Mouse (Mus musculus) kidney, adult 8-10 months (tissue): Measurements from ENCODE around the gene Mon2.
A peak's percentile ranks its signal among the peaks of the same experiment; 100 is the strongest.

Experiments
- DNase-seq, 2 experiments: peaks; one replicate each; pipeline ENCODE4 v3.0.0; 2022

The Mon2 gene

DNA sequence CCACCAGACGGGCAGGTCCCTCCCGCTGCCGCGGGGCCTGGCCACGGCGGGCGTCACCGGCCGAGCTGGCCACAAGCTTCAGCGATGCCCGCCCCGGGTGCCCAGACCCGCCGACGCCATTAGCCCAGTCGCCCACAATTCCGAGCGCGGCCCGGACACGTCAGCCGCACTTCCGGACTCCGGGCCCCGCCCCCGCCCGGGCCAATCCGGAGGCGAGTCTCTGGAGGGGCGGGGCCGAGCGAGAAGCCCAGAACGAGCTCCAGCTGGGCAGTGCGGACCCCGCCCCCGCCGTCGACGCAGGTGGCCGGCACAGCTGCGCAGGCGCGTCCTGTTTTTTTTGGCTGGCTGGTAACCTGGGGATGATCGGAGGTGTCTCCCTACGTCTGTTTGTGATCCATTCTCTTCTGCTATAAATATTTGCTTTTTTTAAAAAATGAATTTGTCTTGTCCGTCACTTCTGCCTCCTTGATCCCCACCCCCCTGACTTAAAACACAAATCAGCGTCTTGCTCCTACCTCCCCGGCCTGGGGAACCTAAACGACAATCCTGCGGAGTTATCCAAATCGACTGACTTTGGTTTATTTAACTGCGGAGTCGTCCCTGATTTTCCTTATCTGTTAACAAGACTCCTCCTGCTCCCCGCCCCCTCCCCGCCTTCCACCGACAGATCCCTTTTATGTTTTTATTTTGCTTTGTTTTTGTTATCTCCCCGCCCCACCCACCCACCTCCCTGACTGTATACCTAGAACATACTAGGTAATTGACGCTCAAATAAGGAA, at the start of gene Mon2:
TSS of gene Mon2 (minus strand) at position 261 of the 779 bp plus-strand sequence.
- DNase-seq, result peak; percentile 96 to 97

DNA sequence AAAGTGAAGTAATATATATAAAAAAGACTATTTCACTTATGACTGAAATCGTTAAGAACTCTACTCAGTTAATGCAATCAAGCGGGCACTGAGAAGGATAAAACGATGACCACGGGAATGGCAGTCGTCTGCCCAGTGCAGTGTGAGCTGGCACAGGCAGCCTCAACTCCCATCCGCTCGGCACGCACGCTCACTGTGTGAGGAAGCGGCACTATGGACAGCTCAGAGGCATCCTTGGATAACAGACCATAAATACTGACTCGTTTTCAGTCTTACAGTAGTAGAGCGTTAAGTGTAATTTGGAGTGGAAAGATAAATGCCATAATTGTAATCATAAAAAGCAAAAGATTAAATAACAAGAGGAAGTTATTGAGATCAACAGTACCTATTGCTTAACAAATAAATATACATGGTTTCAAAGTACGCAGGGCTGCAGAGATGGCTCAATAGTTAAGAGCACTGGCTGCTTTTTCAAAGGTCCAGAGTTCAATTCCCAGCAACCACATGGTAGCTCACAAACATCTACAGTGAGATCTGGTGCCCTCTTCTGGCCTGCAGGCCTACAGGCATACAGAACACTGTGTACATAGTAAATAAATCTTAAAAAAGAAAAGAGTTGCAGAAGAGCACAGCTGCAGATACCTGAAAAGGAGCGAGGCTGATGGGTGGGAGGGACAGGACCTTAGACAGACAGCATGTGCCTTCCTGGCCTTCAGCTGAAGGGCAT, 44.5 kb upstream of the Mon2 start:
- peak; percentile 24 to 36 for DNase-seq

DNA sequence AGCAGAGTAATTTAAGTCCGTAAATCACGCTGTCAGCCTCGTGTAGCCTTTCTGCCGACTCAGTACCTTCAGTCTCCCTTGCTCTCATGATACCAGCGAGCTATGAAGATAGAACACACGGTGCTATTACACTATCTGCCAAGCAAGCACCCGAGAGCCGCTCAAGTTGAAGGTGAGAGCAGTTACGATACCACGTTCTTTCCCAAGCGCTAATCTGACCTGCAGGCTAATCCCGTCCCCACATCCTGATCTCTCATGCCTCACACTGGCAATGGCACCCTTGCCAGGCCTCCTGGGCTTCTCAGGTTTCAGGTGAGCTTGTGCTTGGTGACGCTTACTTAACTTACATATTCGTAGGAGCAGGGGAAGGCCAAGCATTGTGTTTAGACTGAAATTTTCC, 40.6 kb upstream of the Mon2 start:
- no peak for DNase-seq

DNA sequence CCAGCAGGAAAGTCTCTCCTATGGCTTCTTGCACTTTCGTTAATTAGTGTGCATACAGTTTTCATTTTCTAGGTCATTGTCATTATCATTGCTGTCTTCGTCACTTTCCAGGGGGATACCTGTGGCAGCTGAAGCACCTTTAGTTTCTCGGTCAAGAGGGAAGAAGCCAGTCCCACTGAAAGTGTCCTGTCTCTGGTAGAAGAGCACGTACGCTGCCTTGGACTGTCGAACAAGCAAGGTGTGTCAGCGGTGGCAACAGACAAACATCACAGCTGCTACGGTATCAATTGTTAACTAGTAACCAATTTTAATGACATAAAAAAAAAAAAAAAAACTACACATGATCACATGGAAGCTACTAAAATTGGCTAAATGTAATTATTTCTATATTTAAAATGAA, 37.2 kb upstream of the Mon2 start:
- no peak for DNase-seq

DNA sequence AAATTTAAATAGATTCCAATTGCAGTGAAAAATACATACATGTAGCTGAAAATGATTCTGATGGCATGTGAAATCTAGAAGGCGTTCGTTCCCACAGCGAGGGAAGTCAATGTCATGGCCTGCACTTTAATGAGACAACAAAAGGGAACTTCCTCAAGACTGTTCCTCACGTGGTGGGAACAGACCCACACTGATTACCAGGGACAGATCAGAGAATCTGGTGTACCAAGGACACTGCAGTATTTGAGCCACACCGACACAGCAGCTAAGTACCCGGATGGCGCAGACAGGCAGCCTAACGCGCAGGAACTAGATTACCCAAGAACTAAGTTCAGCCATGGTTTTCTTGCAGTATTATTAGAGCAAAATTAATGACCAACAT, 36.5 kb upstream of the Mon2 start:
- DNase-seq, result no peak

DNA sequence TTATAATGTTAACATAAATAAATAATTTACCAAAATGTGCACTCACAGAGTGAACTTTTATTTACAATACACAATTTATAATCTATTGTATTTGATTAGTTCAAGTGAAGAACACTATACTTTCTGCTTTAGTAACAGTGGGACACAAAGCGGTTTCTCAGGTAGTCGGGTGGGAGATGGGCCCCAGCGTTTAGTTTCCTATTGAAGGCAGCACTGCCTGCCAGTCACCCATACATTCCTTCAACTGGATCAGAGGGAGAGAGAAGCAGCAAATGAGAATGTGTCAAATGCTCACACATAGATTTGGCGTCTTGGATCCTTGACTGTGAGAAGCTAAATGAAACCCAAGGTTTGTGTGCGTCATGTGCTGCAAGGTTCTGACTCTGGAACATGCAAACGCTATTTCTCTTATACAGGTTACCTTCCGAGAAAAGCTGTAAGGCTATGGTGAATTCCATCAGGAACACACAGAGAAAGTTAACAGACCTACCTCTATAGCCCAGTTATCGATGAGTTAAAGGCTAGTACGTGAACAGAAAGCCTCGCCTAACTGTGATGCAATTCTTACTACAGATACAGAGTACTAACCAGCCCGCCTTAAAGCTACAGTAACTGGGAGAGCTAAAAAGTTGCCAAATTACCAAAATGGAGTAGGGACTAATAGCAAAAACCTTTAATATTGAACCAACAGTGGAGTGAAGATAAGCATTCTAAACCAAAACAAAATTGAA, 35.9 kb upstream of the Mon2 start:
- no peak for DNase-seq

DNA sequence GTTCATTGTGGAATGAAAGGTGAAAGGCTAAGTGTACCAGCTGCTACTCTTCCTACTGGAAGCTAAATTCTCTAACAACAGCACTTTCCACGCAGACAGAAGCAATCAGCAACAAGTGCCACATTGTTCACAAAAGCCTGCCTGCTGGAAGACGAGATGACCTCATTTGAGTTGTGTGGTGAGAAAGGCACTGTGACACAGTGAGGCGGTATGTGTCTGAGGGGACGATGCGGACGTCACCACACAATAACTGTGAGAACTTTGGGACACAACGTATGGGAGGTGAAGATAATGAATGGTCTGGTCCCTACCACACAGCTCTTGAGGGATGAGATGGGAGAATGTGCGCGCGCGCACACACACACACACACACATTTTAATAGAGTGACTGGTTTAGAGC, 34.2 kb upstream of the Mon2 start:
- no peak for DNase-seq

DNA sequence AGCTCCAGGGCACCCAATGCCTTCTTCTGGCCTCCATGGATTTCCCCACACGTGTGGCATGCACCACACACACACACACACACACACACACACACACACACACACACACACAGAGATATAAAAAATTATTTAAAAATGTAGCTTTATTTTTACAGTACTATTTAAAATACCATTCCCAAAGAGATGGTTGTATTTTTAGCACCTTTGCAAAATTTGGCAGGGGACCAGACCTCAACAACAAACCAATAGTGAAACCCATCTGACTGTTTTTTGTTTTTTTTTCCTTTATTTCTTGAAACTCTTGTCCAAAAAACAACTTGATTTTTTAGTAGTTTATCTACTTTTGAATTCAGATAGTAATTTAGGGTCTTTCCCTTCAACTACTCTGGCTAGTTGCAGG, 32.2 kb upstream of the Mon2 start:
- no peak for DNase-seq

DNA sequence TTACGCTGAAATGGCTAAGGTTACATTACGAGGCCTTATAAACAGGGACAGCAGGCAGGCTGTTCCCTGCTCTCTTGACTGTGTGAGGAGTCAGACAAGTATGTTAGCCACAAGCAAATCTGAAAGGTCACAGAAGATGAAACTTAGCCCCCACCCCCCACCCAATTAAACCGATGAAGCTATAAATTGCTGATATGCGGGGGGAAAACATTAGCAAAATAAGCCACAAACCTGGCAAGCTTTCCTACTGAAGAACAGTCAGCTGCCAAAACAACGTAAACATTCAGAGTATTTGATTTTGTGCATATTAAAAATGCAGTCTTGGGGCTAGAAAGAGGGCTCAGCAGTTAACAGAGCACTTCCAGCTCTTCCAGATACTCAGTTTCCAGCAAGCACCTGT, 31.8 kb upstream of the Mon2 start:
- DNase-seq, result no peak

DNA sequence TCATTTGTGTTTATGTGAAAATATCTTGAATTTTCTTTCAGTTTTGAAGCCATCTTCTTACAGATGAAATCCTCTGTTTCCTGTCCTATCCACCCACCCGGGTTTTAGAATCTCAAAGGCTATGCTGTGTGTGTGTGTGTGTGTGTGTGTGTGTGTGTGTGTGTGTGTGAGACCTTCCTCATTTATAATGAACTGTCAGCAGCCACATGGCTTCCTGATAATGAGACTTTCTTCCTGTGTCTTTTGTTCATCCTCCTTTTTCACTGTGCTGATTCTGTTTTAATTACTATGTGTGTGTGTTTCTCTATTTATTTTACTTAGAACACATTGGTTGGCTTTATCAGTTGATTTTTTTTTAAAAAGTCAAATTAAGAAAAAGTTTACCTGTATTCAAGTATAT, 25.0 kb upstream of the Mon2 start:
- DNase-seq, result no peak

DNA sequence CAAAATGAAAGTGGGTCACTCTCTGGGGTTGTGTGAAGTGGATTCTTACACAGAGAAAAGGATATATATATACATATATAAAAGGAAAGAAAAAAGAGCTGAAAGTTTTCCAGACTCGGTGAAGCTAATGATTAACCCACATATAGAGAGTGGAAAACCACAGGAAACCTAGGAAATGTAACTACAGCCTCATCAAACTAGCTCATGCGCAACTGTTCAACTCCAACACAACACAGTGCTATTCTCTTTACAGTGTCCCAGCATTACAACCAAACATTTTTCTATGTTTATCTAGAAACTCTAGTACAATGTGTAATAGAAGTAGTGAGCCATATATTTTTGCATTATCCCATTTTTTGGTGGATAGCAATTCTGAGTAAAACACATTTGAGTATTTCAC, 24.3 kb upstream of the Mon2 start:
- no peak for DNase-seq

DNA sequence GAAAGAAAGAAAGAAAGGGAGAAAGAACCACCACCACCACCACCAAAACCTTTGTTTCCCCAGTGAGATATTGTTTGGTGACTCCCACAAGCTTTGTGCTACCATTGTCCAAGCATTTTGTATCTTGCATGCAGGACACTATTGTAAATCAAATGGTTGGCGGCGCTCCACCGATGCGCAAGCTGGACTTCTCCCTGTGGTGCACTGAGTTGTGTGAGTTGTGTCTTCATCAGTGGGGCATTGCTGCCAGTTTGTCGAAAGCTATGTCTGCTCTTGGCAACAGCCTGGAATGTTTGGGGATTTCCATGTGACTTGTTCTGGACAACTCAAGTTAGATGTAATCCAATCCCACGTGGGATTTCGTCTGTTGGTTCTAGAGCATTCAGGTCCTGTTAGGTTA, 18.2 kb upstream of the Mon2 start:
- DNase-seq, result peak; percentile 19 to 24

DNA sequence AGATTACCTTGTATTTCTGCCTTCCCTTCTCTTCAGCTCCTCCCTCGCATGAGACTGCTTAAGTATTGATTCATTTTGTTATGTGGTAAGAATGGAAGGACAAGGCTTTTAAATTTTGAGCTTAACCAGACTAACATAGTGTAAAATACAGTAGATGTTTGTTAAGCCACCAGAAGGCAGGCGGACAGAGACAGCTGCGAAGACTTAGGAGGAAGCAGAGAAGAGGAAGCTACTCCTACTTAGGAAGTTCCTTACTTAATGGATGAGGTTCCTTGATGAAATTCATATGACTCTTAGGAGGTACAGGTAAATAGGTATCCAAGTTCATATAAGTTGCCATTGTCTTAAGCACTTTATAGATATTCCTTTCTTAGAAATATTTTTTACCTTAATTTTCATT, 16.3 kb upstream of the Mon2 start:
- no peak for DNase-seq

DNA sequence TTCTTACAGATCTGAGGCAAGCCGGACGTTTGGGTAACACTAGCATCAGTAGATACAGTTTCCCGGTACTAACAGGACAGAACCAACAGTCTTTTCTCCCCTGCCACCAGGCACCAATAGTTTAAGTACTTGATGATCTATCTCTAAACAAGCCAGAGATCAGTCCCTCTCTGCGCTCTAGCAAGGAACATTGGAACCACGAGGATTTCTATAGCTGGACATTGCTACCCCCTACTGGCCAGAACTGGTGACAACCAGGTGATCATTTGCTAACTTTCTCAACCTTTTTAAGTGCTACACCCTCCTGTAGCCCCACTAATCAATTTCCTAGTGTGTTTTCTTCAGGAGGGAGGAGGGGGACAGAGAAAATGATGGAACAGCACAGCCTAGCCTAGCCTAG, 15.4 kb upstream of the Mon2 start:
- DNase-seq, result peak; percentile 27 to 61

DNA sequence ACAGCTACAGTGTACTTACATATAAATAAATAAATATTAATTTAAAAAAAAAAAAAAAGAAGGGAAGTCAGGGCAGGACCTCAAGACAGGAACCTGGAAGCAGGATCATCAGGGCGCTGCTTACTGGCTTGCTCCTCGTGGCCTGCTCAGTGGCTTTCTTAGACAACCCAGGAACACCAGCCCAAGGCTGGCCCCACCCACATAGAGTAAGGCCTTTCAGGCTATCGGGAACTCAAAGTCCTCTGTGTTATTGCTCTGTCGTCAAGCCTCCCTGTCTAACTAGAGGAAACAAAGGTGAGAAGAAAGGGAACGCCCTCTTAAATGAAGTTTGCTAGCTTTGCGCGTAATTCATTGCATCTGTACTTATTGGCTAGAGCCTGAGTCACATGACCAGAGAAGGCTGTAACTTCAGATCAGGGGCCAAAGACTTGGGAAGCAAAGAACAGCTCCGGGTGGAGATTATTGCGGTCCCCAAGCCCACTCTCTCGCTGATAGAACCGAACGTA, 13.2 kb upstream of the Mon2 start:
- no peak for DNase-seq

DNA sequence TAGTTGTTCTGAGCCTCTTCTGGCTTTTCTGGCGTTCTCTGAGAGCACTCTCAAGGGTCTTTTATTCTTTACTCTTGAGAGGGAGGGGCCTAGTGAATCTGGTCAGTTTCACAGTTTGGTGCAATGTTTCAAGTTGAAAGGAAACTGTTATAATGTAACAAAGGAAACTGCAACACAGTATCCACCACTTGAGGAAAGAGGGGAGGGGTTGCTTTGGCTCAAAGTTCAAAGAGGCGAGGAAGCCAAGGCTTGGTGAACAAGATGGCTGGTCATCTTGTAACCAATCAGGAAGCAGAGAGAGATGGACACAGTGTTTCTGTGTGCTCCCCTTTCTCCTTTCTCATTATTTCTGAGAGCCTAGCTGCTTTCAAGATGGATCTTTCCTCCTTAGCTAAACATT, 10.5 kb upstream of the Mon2 start:
- no peak for DNase-seq

DNA sequence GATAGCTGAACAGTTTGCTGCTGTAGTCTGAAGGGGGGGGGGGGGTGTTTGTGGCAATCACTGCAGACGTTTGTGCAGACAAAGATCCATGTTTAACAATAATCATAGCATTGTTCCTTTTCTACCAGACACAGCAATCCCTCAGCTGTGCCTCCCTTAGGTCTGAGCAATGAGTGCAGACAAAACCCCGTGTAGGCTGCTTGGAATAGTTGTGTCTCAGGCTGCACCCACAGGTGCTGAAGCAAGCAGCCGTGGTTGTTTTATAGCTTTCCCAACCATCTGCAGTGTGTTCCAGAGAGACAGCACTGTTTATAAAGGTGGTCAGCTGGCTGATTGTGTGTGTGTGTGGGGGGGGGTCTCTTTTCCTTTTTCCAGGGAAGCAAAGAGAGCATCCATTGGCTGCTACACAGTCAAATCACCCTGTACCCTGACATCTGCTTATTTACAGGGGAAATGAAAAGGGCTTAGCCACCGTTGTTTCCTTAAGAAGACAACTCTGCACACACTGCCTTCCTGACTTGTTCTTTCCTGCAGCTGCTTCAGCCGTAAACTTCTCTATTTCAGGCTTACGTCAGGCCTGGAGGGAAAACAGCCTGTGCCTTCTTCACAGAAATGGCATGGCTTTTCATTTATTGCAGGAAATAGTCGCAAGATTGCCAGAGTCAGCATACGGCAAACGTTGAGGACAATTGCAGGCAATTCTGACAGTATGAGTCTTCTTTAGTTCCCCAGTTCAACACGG, 8.8 kb upstream of the Mon2 start:
- DNase-seq, result no peak

DNA sequence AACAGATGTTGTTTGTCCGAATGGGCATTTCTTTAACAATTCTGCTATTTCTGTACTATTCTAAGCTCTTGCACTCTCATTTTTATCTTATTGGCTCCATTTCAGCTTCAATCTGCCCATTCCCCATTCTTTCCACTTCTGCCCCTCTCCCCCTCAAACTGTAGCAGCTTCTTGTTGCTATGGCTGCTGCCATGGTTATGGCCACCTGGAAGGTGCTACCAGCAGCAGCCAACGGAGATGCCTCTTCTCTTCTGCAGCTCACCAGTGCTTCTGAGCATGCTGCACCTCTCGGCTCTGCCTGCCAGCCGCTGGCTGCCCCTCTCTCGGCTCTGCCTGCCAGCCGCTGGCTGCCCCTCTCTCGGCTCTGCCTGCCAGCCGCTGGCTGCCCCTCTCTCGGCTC, 8.0 kb upstream of the Mon2 start:
- DNase-seq, result no peak

DNA sequence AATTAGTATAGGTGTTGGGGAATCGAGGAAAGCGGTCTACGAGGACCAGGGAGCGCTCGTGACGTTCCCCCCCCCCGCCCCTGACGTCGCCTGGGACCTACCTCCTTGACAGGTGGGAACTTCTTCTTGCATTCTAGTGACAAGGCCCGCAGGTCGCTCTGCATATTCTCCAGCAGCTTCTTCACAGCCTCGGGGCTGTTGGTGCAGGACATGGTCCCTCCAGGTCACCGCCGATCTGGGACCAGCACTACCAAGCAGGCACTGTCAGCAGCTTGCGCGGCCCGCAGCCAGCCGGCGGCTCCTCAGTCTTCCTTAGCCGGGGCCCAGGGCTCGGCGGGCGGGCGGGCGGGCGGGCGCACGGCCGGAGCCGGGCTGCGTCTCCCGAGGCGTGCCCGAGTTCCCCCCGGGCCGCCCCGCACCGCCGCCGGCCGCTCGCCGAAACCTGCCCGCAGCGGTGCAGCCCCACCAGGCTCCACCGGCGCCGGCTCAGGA, 508 bp downstream of the Mon2 start:
- peak; percentile 14 to 17 for DNase-seq

DNA sequence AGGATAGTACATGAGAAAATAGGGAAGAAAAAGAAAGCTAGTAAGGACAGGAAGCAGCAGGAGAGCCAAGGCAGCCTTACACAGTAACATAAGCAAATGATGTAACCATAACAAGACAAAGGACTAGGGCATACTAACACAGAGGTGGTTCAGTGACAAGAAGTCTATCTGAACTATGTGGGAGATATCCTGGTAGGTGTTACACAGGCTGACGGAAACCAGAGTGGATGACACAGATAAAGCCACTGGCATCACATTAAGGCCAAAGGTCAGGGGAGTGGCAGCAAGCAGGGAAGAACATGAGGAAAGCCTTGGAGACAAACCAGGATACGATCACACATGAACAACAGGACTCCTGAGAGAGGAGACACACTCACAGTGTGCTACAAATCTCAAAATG, 4.3 kb downstream of the Mon2 start:
- DNase-seq, result no peak

DNA sequence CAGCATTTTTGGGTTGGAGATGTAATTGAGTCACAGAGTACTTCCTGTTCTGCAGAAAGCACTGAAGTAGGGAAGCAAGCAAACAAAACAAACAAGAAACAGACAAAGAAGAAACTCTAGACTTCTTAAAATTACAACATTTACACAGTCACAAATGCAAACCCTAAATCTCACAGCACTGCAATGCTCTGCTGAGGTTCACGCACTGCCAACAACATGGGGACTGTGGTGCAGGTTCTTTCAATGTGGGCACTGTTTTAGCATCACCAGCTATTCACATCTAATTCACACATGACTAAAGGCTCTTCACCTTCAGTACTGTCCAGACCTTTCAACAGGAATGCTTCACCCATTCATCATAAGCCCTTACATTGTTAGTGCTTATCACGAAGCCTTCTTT, 13.3 kb downstream of the Mon2 start:
- no peak for DNase-seq

DNA sequence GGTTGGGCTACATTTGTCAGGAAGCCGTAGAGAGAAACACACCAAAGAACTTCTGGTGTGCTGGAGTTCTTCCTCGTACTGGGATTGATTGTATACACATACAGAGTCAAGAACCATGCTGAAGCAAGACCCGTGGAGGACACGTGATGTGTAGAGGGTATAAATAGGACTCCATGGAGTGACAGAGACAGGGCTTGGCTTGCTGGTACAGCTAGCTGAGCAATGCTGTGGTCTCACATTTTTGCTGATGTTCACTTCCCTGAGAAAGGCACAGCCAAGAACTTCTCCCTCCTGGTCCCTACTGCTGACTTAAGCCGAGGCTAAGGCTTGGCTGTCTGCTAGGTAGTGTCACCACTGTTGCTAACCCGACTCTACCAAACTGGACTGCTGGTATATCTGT, 15.5 kb downstream of the Mon2 start:
- no peak for DNase-seq

DNA sequence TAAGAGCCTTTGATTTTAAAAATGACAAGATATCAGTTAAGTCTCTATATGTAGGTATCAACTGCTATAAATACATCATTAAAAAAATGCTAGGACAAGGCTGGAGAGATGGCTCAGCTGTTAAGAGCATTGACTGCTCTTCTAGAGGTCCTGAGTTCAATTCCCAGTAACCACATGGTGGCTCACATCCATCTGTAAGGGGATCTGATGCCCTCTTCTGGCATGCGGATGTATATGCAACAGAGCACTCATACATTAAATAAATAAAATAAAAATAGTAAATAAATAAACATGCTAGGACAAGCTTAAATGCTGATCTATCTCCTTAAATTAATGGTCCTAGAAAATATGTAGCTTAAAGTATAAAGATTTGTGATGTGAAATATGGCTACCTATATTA, 19.2 kb downstream of the Mon2 start:
- DNase-seq, result no peak
